Mouse (Mus musculus): ENCODE measurements around the gene Glipr1l2. TPM values are rescaled to one million over a fixed set of nuclear protein-coding genes. Genes with fewer than 3 reads are reported as not detected.
"Not testable (repeated sequence)": the region's sequence is repeated elsewhere in the genome, so short reads cannot be mapped to it uniquely, and the experiment has no call there.

Gene Glipr1l2
- total RNA-seq (2021) = not detected
- long read RNA-seq, experiment 1 = 0 reads
- long read RNA-seq, experiment 2 = 0 reads

- no peak for DNase-seq (ENCODE audit: low spot score in 2 of 2)
Measured at GRCm38 (mm10) chr10:112083157-112083556, at the start of gene Glipr1l2. TSS of gene Glipr1l2 (plus strand) at chr10:112083354.

- DNase-seq (ENCODE audit: low spot score in 2 of 2) = not testable (repeated sequence)
Measured at GRCm38 (mm10) chr10:112043523-112043922, 39.6 kb upstream of the Glipr1l2 start.

- not testable (repeated sequence) for DNase-seq (ENCODE audit: low spot score in 2 of 2)
Measured at GRCm38 (mm10) chr10:112044283-112044682, 38.9 kb upstream of the Glipr1l2 start.

- DNase-seq (ENCODE audit: low spot score in 2 of 2) = no peak
Measured at GRCm38 (mm10) chr10:112051220-112051619, 31.9 kb upstream of the Glipr1l2 start.

GRCm38 (mm10) chr10:112051956-112052355 lies 31.2 kb upstream of the Glipr1l2 start:
- not testable (repeated sequence) for DNase-seq (ENCODE audit: low spot score in 2 of 2)

- DNase-seq (ENCODE audit: low spot score in 2 of 2) = peak; percentile 10 to 17
Measured at GRCm38 (mm10) chr10:112059702-112060582, 23.2 kb upstream of the Glipr1l2 start, which contains the start of gene Glipr1l1. TSS of gene Glipr1l1 (plus strand) at chr10:112060189.

- not testable (repeated sequence) for DNase-seq (ENCODE audit: low spot score in 2 of 2)
Measured at GRCm38 (mm10) chr10:112060583-112060934, 22.6 kb upstream of the Glipr1l2 start.

GRCm38 (mm10) chr10:112080044-112080443 lies 3.1 kb upstream of the Glipr1l2 start:
- no peak for DNase-seq (ENCODE audit: low spot score in 2 of 2)

- DNase-seq (ENCODE audit: low spot score in 2 of 2) = peak in 1 of 2 experiments; percentile 16
Measured at GRCm38 (mm10) chr10:112105785-112106184, 22.6 kb downstream of the Glipr1l2 start.

GRCm38 (mm10) chr10:112110401-112110800 lies 27.2 kb downstream of the Glipr1l2 start:
- DNase-seq (ENCODE audit: low spot score in 2 of 2) = no peak

- DNase-seq (ENCODE audit: low spot score in 2 of 2) = not testable (repeated sequence)
Measured at GRCm38 (mm10) chr10:112125090-112125489, 41.9 kb downstream of the Glipr1l2 start.

GRCm38 (mm10) chr10:112127682-112128230 lies 44.6 kb downstream of the Glipr1l2 start:
- DNase-seq (ENCODE audit: low spot score in 2 of 2) = not testable (repeated sequence)

GRCm38 (mm10) chr10:112132194-112132593 lies 49.0 kb downstream of the Glipr1l2 start:
- no peak for DNase-seq (ENCODE audit: low spot score in 2 of 2)

GRCm38 (mm10) chr10:112138050-112138870 lies 55.1 kb downstream of the Glipr1l2 start:
- peak in 1 of 2 experiments; percentile 6 for DNase-seq (ENCODE audit: low spot score in 2 of 2)

- DNase-seq (ENCODE audit: low spot score in 2 of 2) = no peak
Measured at GRCm38 (mm10) chr10:112138871-112139430, 55.8 kb downstream of the Glipr1l2 start.

- no peak for DNase-seq (ENCODE audit: low spot score in 2 of 2)
Measured at GRCm38 (mm10) chr10:112139834-112140233, 56.7 kb downstream of the Glipr1l2 start.

Other genes with a start within 250 kb of the Glipr1l2 start
- 10 to 100 TPM; 36.1 to 41.8 TPM for gene Krr1, start 110.7 kb upstream of the Glipr1l2 start, total RNA-seq (2021)
- gene Glipr1, start 80.7 kb upstream of the Glipr1l2 start, total RNA-seq (2021) = 1 to 10 TPM; 1.2 to 1.7 TPM
- gene Glipr1l1, start 23.2 kb upstream of the Glipr1l2 start, total RNA-seq (2021) = not detected
- not detected for gene Glipr1l3, start 77.0 kb downstream of the Glipr1l2 start, total RNA-seq (2021)
- under 1 TPM in 1 of 2 experiments, not detected in 1; 0.28 TPM for gene Caps2, start 80.3 kb downstream of the Glipr1l2 start, total RNA-seq (2021)
- gene Kcnc2, start 187.8 kb downstream of the Glipr1l2 start, total RNA-seq (2021) = 1 to 10 TPM in 1 of 2 experiments, under 1 TPM in 1; 0.42 to 1.7 TPM

Measured in adrenal gland, postnatal 4 days (tissue).